Mouse (Mus musculus) retina, postnatal 1 day (tissue): ENCODE measurements at regions not wholly inside any gene's neighbourhood (a gene's known extent, or its start where the extent isn't known, plus 50 kb on each side); places are given as distances from the start of the nearest gene placed in this dataset.

Source experiments
- DNase-seq: peaks from one replicate; pipeline ENCODE4 v3.0.0-alpha.2; 2012

- DNase-seq = peak; percentile 0
Observed at GRCm38 (mm10) chr15:50449604-50450003, 3435.1 kb upstream of the Gm7489 start.

- no peak for DNase-seq
Observed at GRCm38 (mm10) chr15:50472626-50473025, 3412.1 kb upstream of the Gm7489 start.

DNA sequence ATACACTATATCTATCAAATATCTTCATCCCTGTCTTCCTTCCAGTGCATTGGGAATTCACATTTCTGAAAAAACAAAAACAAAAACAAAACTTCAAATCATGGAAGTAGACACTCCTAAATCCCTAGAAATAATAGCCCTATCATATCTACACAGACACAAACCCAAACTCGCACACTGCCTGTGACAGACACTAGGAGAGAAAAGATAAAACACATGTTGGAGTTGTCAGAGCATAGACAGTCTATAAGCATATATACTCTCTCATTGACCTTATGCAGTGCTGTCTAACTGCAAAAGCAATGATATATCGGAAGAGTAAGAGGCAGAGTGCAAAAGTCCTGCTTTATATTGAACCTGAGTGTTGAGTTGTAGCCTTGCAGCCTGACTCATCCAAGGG is 3386.0 kb upstream of the Gm7489 start:
- no peak for DNase-seq

DNA sequence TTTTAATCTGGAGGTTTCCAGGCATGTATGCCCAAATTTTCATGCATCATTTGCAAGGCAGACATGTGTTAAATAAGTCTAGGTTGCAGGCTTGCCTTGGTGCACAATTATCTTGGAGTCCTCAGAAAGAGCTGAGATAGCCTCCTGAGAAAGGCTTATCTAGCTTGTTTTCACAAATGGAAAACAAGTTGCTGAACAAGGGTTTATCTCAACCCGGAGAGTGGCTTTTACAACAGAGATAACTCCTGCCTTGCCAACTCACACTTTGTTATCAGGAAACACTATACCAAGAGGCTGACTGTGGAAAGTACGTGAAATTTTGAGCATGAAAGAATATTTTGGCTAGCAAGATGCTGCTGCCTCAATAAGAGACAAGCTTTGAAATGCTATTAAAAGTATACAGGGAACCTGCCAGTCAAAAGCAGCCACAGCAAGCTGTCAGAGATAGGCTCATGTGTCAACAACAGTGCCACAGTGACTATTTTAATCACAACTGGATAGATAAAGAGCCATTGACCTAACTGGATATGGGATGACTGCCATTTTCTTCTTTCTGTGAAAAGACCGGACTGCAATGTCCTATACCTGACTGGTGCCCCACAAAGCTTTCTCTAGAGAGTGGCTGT is 3376.6 kb upstream of the Gm7489 start:
- DNase-seq = no peak

DNA sequence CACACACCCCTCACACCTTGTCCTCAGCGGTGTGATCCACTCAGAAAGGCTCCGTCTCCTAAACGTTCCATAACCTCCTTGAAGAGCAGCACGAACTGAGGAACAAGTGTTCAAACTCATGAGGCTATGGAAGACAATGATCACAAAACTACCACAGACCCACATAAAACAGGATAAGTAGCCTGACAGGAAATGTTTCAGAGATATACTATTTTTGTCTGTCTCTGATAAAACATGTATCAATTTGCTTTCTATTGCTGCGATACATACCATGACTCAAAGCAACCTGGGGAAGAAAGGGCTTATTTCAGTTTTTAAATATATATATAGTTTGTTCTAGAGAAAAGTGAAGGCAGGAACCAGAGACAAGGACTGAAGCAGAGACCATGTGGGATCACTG is 3371.7 kb upstream of the Gm7489 start:
- no peak for DNase-seq

GRCm38 (mm10) chr15:50524841-50525240 is 3359.9 kb upstream of the Gm7489 start:
- DNase-seq = no peak

- no peak for DNase-seq
Observed at GRCm38 (mm10) chr15:50534490-50534889, 3350.2 kb upstream of the Gm7489 start.

DNA sequence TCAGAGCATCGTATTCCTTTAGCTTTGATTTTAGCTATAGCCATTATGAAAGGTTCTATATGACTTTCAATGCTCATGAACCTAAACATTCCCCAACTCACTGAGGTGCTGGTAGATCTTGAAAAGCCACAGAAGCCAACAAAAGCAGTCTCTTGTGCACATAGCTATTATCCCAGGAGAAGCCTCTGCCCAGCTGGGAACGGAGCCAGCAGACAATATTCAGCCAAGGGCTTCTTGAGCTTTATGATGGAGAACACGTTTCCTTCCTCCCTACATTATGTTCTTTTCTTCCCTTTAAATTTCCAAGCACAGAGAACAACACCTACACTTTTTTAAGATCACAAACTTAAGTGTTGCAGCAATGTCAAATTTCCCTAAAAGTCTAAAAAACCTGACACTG is 3321.1 kb upstream of the Gm7489 start:
- DNase-seq = no peak

GRCm38 (mm10) chr15:50580811-50581210 is 3303.9 kb upstream of the Gm7489 start:
- DNase-seq = no peak

DNA sequence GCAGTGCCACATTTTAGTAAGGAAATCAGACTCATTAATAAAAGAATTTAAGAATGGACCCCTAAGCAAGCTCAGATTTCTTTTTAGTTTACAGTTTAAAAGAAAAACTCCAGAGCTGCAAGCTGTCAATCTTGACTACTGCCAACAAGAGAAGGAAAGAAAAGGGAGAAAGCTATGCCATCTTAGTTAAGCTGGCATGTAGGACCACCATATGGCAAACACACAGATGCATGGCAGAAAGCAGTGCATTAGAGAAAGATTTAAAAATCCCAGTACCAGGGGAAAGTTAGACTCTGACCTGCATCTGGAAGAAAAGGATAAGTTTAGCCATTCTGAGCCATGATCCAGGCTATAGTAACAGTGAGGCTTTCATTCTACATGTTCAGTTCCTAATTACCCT is 3300.8 kb upstream of the Gm7489 start:
- no peak for DNase-seq

DNA sequence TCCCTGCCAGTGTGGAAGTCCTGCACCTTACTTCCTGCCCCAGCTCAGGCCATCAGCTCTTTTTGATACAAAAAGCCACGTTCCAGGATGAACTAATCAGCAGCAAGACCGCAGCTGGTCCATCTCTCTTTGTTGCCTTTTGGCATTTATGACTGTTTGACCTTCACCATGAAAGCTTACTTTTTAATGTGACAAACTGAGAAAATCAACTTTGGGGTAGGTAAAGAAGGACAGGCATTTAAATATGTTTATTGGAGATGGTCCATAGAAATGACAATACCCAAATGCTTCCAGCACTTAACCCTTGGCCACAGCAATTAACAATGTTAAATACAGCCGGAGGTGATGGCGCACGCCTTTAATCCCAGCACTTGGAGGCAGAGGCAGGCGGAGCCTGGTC is 3299.2 kb upstream of the Gm7489 start:
- no peak for DNase-seq
